Mouse (Mus musculus): ENCODE results near the gene Os9.

- TF ChIP-seq CTCF (IDR thresholded peaks at IDR 0.05; ENCODE audit: control insufficient read depth, insufficient read depth, insufficient replicate concordance, low read depth, low read length) (no peak), POLR2A (IDR thresholded peaks at IDR 0.05; ENCODE audit: control insufficient read depth, low read depth, low read length) (no peak)
Observed at GRCm38 (mm10) chr10:127048608-127049394, 72.1 kb downstream of the Os9 start.

Data from testis, adult 2 months (tissue).